Mouse (Mus musculus): ENCODE data around the gene Gm266.
A peak's percentile ranks its signal among the peaks of the same experiment; 100 is the strongest.
"Not testable (repeated sequence)": the region's sequence is repeated elsewhere in the genome, so short reads cannot be mapped to it uniquely, and the experiment has no call there.

The Gm266 gene

DNA sequence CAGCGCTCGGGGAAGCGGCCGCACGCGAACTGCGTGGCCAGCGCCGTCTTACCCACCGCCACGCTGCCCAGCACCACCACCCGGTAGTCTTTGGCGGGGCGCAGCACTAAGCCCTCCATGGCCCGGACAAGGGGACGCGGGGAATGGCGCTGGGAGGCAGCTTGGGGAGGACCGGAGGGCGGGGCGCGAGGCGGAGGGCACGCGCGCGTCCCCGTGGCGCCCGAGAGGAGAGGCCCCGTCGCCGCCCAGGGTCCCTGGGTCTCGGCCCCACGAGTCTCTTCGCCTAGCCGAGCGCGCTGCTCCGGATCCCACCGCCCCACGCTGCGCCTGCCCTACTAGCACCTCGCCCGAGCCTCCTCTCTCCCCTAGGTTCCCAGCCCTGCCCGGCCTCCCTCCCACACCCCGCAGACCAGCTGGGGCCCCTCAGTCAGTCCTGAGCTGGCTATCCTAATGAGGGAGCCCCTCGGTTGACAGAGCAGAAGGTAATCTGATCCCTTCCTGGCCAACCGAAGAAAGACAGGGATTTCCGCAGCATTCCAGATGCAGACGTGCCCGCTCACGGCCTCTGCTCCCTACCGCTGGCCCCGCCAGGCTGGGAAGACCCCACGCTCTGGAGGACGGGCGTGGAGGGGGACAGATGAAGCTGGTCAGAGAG lies at the start of gene Gm266:
Gene Gm266, minus strand, starts transcription at position 172 of the 655 bp plus-strand sequence.
- peak; percentile 78 for DNase-seq (ENCODE audit: extremely low spot score, low spot score)

DNA sequence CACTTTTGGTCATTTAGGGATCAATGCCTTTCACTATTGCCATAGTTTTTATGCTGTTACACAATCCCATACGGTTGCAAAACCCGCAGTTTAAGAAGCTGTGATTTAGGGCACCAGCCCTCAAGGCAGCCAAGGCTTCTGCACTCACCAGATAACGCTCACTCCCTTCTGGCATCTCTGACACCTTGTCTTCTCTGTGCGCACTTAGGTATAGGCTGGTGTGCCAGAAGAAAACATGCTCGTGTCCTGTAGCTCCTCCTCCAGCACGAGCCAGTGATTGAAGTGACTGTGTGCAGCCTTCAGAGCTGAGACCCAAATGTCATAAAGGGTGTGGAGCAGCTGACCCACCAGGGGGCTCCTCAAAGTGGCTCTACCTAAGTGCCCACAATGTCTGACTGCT lies 49.7 kb upstream of the Gm266 start:
- DNase-seq (ENCODE audit: extremely low spot score, low spot score) = no peak

DNA sequence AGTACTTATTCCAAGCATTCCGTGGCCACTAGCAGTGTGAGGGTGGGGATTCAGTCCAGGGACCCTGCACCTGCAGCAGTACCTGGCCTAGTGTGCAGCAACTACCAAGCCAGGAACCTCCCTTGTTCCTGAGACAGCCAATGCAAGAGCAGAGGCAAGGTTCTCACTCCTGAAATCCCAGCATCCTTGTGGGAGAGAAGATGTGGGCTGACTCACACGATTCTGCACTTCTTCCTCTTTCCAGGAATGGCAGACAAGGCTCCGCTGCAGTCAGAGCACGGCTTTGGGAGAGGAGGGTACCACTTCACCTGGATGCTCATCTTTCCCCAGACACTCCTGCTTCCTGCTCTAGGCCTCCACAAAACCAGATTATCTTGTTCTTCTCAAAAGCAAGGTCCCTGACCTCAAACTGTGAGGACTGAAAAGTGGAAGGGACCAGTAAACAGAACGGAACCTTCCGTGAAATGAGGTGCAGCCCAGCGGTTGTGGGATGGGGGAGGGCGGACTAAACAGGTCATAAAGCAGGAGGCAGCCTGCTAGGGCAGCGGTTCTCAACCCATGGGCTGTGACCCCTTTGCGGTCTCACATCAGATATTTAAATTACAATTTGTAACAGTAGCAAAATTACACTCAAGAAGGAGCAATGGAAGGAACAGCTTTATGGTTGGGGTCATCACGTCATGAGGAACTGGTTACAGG lies 47.6 kb upstream of the Gm266 start:
- DNase-seq (ENCODE audit: extremely low spot score, low spot score) = no peak

DNA sequence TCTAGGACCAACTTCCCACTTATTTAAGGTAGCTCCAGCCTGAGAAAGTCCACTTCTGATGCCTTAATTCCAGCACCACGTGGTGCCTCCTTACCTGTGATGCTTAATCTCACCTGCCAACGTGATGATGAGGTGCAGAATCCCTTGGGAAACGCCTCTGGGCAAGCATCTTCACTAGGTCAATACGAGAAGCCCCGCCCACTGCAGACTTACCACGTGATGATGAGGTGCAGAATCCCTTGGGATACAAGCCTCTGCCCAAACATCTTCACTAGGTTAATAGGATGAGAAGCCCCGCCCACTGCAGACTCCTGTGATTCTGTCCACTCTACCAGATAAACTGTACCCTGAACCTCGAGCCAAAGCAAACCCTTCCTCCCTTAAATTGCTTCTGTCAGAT lies 43.6 kb upstream of the Gm266 start:
- no peak for DNase-seq (ENCODE audit: extremely low spot score, low spot score)

DNA sequence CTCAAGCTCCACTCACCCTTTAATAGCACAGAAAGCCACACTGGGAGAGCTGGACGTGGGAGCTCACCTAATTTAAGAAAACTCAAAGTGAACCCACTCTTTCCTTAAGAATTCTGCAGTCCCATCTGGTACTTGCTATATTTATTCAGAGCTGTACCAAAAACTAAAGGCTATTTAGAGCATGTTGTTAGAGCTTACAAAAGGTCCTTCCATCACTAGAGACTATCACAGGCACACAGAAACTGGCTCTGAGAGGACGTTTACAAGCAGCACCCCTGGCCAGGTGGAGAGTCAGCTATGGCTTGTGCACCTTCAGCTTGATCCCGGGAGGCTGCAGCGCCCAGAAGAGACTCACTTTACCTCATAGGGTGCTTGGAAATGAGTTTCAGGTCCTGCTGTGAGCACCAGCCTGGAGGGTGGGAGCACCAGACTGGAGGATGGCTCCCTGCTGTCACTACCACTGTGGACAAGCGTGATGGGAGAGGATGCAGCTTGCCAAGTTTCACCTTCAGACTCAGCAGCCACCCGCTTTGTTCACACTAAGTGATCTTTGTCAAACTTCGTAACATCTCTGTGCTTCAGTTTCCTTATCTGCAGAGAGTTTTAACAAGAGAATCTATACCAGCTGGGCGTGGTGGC lies 42.1 kb upstream of the Gm266 start:
- DNase-seq (ENCODE audit: extremely low spot score, low spot score) = no peak

DNA sequence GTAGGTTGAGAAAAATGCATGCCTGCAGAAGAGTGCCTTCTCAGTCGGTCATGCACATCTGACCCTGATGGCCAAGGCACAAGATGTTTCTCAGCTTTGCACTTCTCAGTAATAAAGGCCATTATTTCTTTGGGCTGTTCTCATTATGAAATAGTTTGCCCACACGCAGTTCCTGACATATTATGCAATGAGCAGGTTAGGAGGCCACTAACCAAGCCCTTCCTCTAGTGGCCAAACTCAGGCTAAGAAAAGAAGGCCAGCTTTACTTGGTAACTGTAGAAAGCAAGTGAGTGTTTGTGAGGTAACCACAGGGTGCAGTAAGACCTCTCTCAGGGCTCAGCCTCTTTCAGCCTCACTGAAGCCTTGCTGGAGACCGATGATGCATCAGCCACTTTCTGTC lies 39.3 kb upstream of the Gm266 start:
- no peak for DNase-seq (ENCODE audit: extremely low spot score, low spot score)

DNA sequence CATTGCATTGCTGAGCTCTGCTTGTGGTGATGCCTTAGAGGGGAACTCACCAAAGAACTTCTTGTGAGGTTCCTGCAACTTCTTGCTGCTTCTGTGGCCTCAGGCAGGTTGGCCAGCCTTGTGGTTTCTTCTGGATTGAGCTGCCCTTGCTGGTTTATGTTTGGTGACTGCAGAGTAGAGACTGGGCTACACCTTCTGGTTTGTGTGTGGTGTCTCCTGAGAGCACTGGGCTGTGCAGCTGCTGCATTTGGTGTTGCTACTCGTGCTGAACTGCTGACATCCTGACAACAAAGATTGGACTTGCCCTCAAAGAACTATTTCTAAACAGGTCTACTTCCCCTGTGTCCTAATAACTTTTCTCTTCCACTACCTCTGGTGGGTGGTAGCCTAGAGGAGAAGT lies 38.8 kb upstream of the Gm266 start:
- no peak for DNase-seq (ENCODE audit: extremely low spot score, low spot score)

DNA sequence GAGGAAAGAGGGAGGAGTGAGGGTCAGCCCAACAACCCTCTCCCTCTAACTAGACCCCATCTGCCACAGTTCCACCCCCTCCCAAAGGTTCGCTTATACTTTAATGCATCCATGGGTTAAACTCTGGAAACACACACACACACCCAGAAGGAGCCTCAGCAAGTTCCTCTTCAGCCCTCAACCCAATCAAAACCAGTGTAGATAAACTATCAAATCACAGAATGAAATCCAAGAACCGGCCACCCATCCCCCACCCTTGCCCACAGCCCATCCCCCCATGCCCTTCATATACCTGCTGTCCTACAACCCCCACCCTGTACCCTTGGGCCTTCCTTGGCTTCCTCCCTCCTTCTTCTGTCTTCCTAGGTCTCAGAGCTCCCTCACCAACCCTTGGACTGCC lies 35.4 kb upstream of the Gm266 start:
- DNase-seq (ENCODE audit: extremely low spot score, low spot score) = no peak

DNA sequence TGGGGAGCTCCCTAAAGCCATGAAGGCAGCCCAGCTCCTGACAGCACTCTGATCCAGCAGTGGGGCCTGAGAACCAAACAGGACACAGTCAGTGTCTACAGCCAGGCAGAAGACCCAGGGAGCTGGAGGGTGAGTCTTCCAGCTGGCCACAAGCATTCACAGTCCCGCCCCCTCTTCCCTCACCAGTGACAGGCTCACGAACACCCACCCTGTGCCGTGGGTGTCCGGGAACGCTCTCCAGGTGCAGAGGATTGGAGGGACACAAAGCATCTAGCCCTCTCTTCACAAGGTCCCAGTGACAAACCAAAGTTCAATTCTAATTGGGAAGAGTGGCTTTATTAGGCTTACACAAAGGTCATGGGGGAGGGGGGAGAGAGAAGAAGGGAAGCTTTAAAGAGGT lies 34.2 kb upstream of the Gm266 start:
- no peak for DNase-seq (ENCODE audit: extremely low spot score, low spot score)

DNA sequence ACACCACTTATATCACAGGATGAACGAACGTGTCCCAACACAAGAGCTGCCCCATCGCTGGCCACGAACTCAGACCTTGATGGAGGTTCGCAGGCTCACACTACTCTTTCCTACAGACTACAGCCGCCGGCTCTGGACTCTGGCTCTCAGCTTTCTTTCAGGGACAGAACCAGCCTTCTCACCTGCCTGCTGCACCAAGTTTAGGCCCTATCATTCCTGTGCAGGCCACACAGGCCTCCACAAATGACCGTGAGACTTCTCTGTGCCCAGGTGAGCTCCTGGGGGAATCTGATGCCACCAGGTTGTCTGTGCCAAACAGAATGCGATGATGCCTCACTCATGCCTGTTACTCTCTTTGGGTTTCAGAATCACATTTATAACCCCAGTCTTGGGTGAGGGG lies 32.8 kb upstream of the Gm266 start:
- no peak for DNase-seq (ENCODE audit: extremely low spot score, low spot score)

DNA sequence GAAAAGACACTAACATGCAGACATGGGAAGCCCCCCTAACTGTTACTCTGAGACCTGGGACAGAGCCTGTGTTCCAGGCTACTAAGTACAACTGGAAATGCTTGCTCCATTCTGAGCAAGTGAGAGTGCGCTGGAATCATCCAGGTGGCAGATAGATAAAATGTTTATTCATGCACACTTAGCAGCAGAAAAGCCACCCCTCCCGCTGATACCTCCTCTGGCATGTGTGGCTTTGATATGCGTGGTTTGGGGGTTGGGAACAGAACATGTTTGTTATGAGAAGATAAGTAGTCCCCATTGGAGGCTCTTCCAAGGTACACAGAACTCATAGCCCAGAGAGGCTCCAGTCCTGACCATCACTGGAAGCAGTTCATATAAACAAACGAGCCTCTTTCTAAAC lies 32.3 kb upstream of the Gm266 start:
- DNase-seq (ENCODE audit: extremely low spot score, low spot score) = no peak

DNA sequence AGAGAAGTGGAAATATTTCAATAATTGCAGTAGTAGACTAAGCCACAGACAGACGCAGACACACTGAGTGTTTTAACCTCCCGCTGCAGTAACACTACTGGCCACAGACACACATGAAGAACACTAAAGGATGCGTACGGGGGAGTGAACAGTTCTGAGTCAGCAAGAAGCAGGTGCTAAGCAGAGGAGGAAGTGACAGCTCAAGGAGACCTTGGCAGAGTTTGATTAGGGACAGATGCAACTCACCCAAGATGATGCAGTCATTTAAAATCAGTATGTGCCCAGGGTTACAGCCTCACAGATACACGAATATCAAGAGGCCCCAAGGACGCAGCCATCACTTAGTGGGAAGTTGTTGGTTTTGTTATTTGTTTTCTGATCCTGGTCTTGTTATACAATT lies 31.2 kb upstream of the Gm266 start:
- no peak for DNase-seq (ENCODE audit: extremely low spot score, low spot score)

DNA sequence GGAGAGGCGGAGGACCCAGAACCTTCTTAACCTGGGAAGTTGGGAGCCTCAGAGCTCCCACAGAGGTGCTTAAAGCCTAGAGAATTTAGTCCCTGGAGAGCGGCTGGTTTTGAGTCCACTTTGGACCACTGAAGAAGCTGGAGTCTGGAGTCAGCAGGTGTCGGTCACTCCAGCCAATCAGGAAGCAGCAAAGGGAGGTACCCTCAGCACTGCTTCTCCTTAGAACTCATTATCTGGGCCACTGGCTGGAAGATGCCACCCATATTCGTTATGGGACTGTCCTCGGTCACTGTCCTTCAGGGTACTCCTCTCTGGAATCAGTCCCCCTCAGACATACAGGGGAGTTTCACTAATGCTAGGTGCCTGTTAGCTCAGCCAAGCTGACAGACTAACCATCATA lies 30.3 kb upstream of the Gm266 start:
- DNase-seq (ENCODE audit: extremely low spot score, low spot score) = no peak

DNA sequence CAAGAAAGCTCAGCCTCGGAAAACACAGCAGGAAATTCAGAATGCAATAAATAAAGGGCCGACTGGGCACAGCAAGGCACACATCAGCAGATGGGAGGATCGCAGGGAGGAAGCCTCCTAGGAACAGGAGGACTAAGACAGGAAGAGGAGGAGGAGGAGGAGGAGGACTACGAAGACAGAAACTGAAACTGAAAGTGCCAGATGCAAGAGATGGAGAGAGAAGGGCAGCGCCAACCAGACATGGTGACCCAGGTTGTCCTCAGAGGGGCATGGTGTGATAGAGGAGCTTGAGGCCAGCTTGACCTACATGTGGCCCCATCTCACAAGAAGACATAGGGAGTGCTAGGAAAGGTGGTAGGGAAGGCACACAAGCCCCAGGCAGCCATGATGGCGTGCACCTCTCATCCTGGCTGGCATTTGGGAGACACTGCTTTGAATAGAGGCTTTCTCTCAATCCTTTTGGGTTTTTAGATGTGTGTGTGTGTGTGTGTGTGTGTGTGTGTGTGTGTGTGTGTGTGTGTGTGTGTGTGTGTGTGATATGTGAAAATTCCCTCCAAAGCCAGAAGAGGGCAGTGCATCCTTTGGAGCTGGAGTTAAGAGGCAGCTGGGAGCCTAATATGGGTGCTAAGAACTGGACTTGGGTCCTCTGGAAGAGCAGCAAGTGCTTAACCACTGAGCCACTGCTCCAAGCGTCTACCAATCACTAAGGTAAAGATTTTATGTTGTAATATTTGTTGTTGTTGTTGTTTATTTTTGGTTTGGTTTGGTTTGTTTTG lies 29.4 kb upstream of the Gm266 start:
- DNase-seq (ENCODE audit: extremely low spot score, low spot score) = no peak

DNA sequence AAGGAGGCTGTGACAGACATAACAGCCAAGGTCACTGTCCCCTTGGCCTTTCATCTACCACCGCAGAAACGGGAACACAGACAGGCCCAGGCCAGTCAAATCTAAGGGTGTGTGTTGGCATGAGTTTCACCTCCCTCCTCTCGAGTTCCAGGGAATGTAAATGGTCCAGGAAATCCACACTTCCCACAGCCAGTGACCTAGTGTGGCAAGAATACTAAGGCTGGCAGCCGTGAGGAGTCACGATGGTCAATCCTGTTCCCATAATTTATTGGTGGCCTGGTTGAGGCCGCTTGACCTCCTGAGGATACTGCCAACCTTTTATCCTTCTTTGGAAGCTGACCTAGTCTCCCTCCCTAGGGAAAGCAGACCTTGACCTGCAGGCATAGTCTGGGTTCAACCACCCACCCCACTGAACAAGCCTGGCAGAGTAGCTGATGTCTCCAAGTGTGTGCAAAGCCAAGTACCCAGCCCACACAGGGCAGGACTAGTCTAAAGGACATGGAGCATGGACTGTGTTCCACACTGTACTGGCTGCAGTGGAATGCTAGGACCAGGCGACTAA lies 28.7 kb upstream of the Gm266 start:
- DNase-seq (ENCODE audit: extremely low spot score, low spot score) = no peak

DNA sequence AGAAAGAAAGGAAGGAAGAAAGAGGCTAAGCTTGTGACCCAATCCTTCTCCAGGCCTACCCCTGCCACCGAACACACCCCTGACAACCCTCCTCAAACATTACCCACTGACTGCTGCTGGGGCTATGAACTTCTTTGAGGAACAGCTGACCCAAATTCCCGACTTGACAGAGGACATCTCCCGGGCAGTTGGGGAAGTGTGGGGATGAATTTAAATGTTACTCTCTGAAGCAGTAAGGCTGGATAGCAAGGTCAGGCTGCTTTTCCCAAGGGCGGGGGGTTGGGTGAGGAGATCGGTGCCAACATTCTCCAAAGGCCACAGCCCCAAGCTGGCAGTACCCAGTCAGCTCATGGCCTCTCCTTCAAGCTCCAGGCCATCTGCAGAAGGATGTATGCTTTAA lies 28.1 kb upstream of the Gm266 start:
- no peak for DNase-seq (ENCODE audit: extremely low spot score, low spot score)

DNA sequence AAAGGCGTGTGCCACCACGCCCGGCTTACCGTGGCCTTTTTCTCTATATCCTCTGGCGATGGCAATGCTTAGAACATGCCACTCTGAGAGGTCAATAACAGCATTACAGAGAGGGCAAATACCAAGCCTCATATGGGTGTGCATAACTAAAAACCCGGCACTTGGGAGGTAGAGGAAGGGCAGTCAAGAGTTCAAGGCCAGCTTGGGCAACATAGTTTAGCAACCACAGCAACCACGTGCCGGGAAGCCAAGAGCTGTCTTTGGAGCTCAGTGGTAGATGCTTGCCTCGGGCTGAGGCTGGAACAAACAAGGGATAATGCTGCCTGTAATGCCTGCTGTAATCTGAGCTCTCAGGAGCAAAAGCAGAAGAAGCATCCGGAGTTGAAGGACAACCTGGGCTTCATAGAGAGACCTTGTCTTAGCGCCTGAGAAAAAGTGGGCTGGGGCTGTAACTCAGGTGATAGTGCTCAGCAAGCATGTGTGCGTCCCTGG lies 27.0 kb upstream of the Gm266 start:
- DNase-seq (ENCODE audit: extremely low spot score, low spot score) = no peak

DNA sequence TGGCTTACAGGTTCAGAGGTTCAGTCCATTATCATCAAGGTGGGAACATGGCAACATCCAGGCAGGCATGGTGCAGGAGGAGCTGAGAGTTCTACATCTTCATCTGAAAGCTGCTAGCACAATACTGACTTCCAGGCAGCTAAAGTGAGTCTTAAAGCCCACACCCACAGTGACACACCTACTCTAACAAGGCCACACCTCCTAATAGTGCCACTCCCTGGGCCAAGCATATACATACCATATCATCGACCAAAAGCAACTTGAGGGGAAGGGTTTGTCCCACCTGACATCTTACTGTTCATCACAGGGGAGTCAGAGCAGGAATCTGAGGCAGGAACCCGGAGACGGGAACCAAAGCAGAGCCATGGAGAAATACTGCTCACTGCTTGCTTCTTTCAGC lies 22.8 kb upstream of the Gm266 start:
- DNase-seq (ENCODE audit: extremely low spot score, low spot score) = not testable (repeated sequence)

DNA sequence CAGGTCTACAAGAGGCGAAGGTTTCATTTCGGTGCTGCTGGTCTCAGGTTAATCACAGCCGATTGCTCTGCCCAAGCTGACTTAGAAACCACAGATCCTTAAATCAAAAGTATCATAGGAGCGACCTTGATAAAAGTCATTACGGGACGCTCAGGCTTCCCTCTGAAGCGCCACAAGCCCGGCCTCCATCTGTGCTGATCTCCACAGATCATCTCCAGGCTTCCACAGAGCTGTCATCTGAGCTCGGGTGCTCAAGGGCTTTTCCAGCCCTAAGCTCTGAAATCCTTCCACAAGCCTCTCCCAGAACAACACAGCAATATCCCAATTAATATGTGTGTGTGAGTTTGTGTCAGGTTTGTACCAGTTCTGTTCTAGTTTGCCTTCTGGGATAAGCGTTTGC lies 22.3 kb upstream of the Gm266 start:
- no peak for DNase-seq (ENCODE audit: extremely low spot score, low spot score)

DNA sequence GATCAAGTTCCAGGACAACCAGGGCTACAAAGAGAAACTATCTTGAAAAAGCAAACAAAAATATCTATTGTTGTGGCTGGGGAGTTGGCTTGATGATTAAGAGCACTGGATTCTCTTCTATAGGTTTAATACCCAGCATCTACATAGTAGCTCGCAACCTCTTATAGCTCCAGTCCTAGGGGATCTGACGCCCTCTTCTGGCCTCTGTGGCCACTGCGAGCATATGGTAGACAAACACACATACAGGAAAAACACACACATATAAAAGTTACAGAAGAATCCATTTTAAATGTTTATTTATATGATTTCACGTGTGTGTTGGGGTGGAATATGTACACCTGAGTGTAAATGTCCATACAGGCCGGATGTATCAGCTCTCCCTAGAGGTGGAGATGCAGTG lies 21.4 kb upstream of the Gm266 start:
- no peak for DNase-seq (ENCODE audit: extremely low spot score, low spot score)

DNA sequence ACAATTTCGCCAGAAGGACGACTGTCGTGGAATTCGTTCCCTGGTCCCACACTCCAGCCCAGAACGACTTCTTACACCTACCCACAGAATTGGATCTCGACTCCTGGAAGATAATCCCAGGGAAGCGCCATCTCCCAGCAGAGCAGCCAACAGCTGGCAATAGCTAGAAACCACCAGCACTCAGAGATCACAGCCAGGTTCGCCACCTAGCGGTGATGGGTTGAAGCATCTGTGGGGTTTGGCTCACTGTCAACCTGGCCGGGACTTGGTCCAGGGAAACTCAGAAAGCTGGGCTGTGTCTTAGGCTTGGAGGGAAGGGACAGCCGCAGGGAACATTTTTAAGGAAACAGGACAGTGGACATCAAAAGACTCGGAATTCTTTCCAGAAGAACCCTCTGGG lies 19.3 kb upstream of the Gm266 start:
- peak; percentile 88 for DNase-seq (ENCODE audit: extremely low spot score, low spot score)

DNA sequence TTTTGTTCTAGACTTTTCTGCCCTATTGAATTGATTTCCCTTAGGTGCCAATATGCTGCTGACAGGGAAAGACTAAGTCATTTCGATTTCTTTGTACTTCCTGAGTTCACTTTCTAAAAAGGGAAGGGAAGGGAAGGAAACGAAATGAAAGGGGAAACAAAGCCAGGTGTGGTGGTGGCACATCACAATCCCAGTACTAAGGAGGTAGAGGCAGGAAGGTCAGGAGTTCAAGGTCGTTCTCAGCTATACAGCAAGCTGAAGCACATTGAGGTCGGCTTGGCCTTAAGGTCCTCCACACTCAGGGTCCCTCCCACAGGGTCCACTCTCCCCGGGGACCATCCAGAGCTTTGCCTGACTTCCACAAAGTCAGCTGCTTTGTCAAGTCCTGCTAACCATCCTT lies 17.9 kb upstream of the Gm266 start:
- no peak for DNase-seq (ENCODE audit: extremely low spot score, low spot score)
